Mouse (Mus musculus) forebrain, embryonic 13.5 days (tissue): ENCODE results near the gene Olfr1034. TPM values are rescaled to one million over a fixed set of nuclear protein-coding genes. Genes with fewer than 3 reads are reported as not detected.
A peak's percentile ranks its signal among the peaks of the same experiment; 100 is the strongest.
"Not testable (repeated sequence)": the region's sequence is repeated elsewhere in the genome, so short reads cannot be mapped to it uniquely, and the experiment has no call there.

Source experiments
- ATAC-seq: fragments of 200-750 bp; cut with Nextera tagmentation; 2 replicates; pipeline ENCODE4 v1.8.0; 2017
- H3K27ac ChIP-seq: fragments of 300-500 bp; sonication (generic); 2 replicates; pipeline ENCODE4 v1.5.1; 2015; ENCODE audit warnings: inconsistent platforms, mild to moderate bottlenecking, moderate library complexity
- H3K27me3 ChIP-seq: fragments of 300-500 bp; sonication (generic); 2 replicates; pipeline ENCODE4 v1.6.1; 2015; ENCODE audit warnings: mild to moderate bottlenecking, inconsistent platforms
- H3K36me3 ChIP-seq: fragments of 300-500 bp; sonication (generic); 2 replicates; pipeline ENCODE4 v1.6.1; 2015; ENCODE audit warnings: mild to moderate bottlenecking, inconsistent platforms; ENCODE audit not compliant: poor library complexity, severe bottlenecking
- H3K4me1 ChIP-seq: fragments of 300-500 bp; sonication (generic); 2 replicates; pipeline ENCODE4 v1.6.1; 2015; ENCODE audit warnings: inconsistent platforms
- H3K4me2 ChIP-seq: fragments of 300-500 bp; sonication (generic); 2 replicates; pipeline ENCODE4 v1.6.1; 2015; ENCODE audit warnings: inconsistent platforms, mild to moderate bottlenecking, moderate library complexity
- H3K4me3 ChIP-seq: fragments of 300-500 bp; sonication (generic); 2 replicates; pipeline ENCODE4 v1.5.1; 2015; ENCODE audit warnings: mild to moderate bottlenecking, inconsistent platforms
- H3K9ac ChIP-seq: fragments of 300-500 bp; sonication (generic); 2 replicates; pipeline ENCODE4 v1.6.1; 2015; ENCODE audit warnings: mild to moderate bottlenecking, inconsistent platforms
- H3K9me3 ChIP-seq: fragments of 300-500 bp; sonication (generic); replicated peaks from 2 replicates; pipeline ENCODE4 v1.6.1; 2016; ENCODE audit warnings: inconsistent platforms
- WGBS: fragments of 180-500 bp; shearing (Covaris S2); methylation state at CpG from one replicate; pipeline ENCODE4 v1.1.7; 2015; 5-methylcytosine and 5-hydroxymethylcytosine counted together
- polyA plus RNA-seq: library from polyadenylated mRNA; unstranded; fragments of >200 nt; fragmentation: Nextera tagmentation; extraction: Ambion mirVana; gene quantifications from 2 replicates; pipeline ENCODE4 v1.2.1, GENCODE M21; 2015

Olfr1034 gene
- polyA plus RNA-seq = not detected in 2 replicates

- ATAC-seq = no peak
- Histone ChIP-seq H3K4me3 (no peak within 1 kb of the TSS), H3K27me3 (no peaks in the 10 kb centered on the region), H3K4me2 (no peak within 1 kb of the TSS), H3K9me3 (no peaks in the 10 kb centered on the region), H3K4me1 (no peaks in the 10 kb centered on the region), H3K36me3 (no peaks in the 10 kb centered on the region), H3K27ac (no peak within 1 kb of the TSS), H3K9ac (no peak within 1 kb of the TSS)
Measured at GRCm38 (mm10) chr2:86045561-86045960, at the start of gene Olfr1034. TSS of gene Olfr1034 (plus strand) at chr2:86045861.

- no peak within 1 kb of the TSS for H3K9ac ChIP-seq
- no peaks in the 10 kb centered on the region for H3K36me3 ChIP-seq
- WGBS = 88% methylated on average over 7 of the region's 7 CpGs
- H3K27ac ChIP-seq = no peak within 1 kb of the TSS
- no peaks in the 10 kb centered on the region for H3K9me3 ChIP-seq
- no peak within 1 kb of the TSS for H3K4me3 ChIP-seq
- H3K4me2 ChIP-seq = no peak within 1 kb of the TSS
- H3K4me1 ChIP-seq = no peaks in the 10 kb centered on the region
- no peak for ATAC-seq
- H3K27me3 ChIP-seq = no peaks in the 10 kb centered on the region
Measured at GRCm38 (mm10) chr2:86005240-86005639, 40.4 kb upstream of the Olfr1034 start, which contains the start of gene Olfr1032. TSS of gene Olfr1032 (plus strand) at chr2:86005540.

- WGBS = 3% methylated on average over 11 of the region's 11 CpGs
- H3K9me3 ChIP-seq, H3K36me3 ChIP-seq, H3K27me3 ChIP-seq, ATAC-seq, H3K27ac ChIP-seq, H3K4me1 ChIP-seq: not testable (repeated sequence)
- peak within 1 kb of the TSS; percentile 33 for H3K4me3 ChIP-seq
- H3K4me2 ChIP-seq = peak within 1 kb of the TSS; percentile 55
- H3K9ac ChIP-seq = peak within 1 kb of the TSS; percentile 40; the same call in 1 of the 2 replicates
Measured at GRCm38 (mm10) chr2:86020406-86020805, 25.3 kb upstream of the Olfr1034 start, which contains the start of gene Olfr1033. TSS of gene Olfr1033 (plus strand) at chr2:86020633.

- H3K4me1 ChIP-seq, ATAC-seq, H3K9ac ChIP-seq, H3K27ac ChIP-seq, H3K9me3 ChIP-seq, H3K27me3 ChIP-seq, H3K4me3 ChIP-seq, H3K36me3 ChIP-seq, H3K4me2 ChIP-seq: not testable (repeated sequence)
- 85% methylated on average over 6 of the region's 9 CpGs for WGBS
Measured at GRCm38 (mm10) chr2:86021518-86021917, 24.1 kb upstream of the Olfr1034 start.

GRCm38 (mm10) chr2:86050777-86051176 is 5.1 kb downstream of the Olfr1034 start:
- H3K9me3 ChIP-seq, H3K9ac ChIP-seq, H3K27ac ChIP-seq, H3K4me3 ChIP-seq, H3K4me1 ChIP-seq, H3K36me3 ChIP-seq, ATAC-seq, H3K27me3 ChIP-seq, H3K4me2 ChIP-seq: not testable (repeated sequence)

- H3K4me1 ChIP-seq, H3K27me3 ChIP-seq, H3K27ac ChIP-seq, H3K9me3 ChIP-seq, H3K36me3 ChIP-seq, ATAC-seq, H3K9ac ChIP-seq, H3K4me2 ChIP-seq, H3K4me3 ChIP-seq: not testable (repeated sequence)
- WGBS = 96% methylated on average over 2 of the region's 2 CpGs
Measured at GRCm38 (mm10) chr2:86063766-86064165, 18.1 kb downstream of the Olfr1034 start.

GRCm38 (mm10) chr2:86070189-86070588 is 24.5 kb downstream of the Olfr1034 start:
- Histone ChIP-seq H3K9me3 (no peaks in the 10 kb centered on the region), H3K4me2 (no peak overlapping the region), H3K4me1 (no peaks in the 10 kb centered on the region), H3K27ac (no peak overlapping the region), H3K4me3 (no peak overlapping the region), H3K27me3 (no peaks in the 10 kb centered on the region), H3K9ac (no peak overlapping the region), H3K36me3 (no peaks in the 10 kb centered on the region)
- no peak for ATAC-seq
- WGBS = 97% methylated on average over 8 of the region's 8 CpGs

GRCm38 (mm10) chr2:86073692-86074091 is 28.0 kb downstream of the Olfr1034 start, which contains the start of gene Olfr1036:
TSS of gene Olfr1036 (plus strand) at chr2:86073992.
- H3K9ac ChIP-seq, ATAC-seq, H3K9me3 ChIP-seq, H3K4me2 ChIP-seq, H3K27me3 ChIP-seq, H3K27ac ChIP-seq, H3K36me3 ChIP-seq, H3K4me1 ChIP-seq, H3K4me3 ChIP-seq: not testable (repeated sequence)

- not testable (repeated sequence) for ATAC-seq, H3K4me1 ChIP-seq
- WGBS = 95% methylated on average over 1 of the region's 1 CpGs
Measured at GRCm38 (mm10) chr2:86080478-86080877, 34.8 kb downstream of the Olfr1034 start.

GRCm38 (mm10) chr2:86087285-86087684 is 41.6 kb downstream of the Olfr1034 start, which contains the start of gene Olfr1037:
TSS of gene Olfr1037 (minus strand) at chr2:86087385.
- H3K27ac ChIP-seq = no peak within 1 kb of the TSS
- no peaks in the 10 kb centered on the region for H3K4me1 ChIP-seq
- no peak within 1 kb of the TSS for H3K4me2 ChIP-seq
- no peak within 1 kb of the TSS for H3K4me3 ChIP-seq
- ATAC-seq = no peak
- H3K36me3 ChIP-seq = no peaks in the 10 kb centered on the region
- H3K9me3 ChIP-seq = no peaks in the 10 kb centered on the region
- no peaks in the 10 kb centered on the region for H3K27me3 ChIP-seq
- H3K9ac ChIP-seq = no peak within 1 kb of the TSS
- 94% methylated on average over 2 of the region's 2 CpGs for WGBS

More at GRCm38 (mm10) chr2:86080478-86080877, 34.8 kb downstream of the Olfr1034 start:
- not testable (repeated sequence) for H3K27ac ChIP-seq, H3K9me3 ChIP-seq, H3K4me3 ChIP-seq, H3K36me3 ChIP-seq, H3K27me3 ChIP-seq, H3K4me2 ChIP-seq, H3K9ac ChIP-seq

Other genes with a start within 250 kb of the Olfr1034 start
- gene Olfr1016, start 243.3 kb upstream of the Olfr1034 start, polyA plus RNA-seq = not detected in 2 replicates
- not detected in 2 replicates for gene Olfr1018, start 227.4 kb upstream of the Olfr1034 start, polyA plus RNA-seq
- not detected in 2 replicates for gene Olfr1019, start 200.4 kb upstream of the Olfr1034 start, polyA plus RNA-seq
- gene Olfr1020, start 198.8 kb upstream of the Olfr1034 start, polyA plus RNA-seq = not detected in 2 replicates
- gene Olfr1022, start 177.3 kb upstream of the Olfr1034 start, polyA plus RNA-seq = not detected in 2 replicates
- not detected in 2 replicates for gene Olfr1023, start 160.2 kb upstream of the Olfr1034 start, polyA plus RNA-seq
- gene Olfr1024, start 140.8 kb upstream of the Olfr1034 start, polyA plus RNA-seq = not detected in 2 replicates
- not detected in 2 replicates for gene Olfr1025-ps1, start 130.7 kb upstream of the Olfr1034 start, polyA plus RNA-seq
- gene Olfr1026, start 124.3 kb upstream of the Olfr1034 start, polyA plus RNA-seq = not detected in 2 replicates
- not detected in 2 replicates for gene Olfr1028, start 95.4 kb upstream of the Olfr1034 start, polyA plus RNA-seq
- gene Olfr1029, start 72.0 kb upstream of the Olfr1034 start, polyA plus RNA-seq = not detected in 2 replicates
- gene Olfr1030, start 66.6 kb upstream of the Olfr1034 start, polyA plus RNA-seq = not detected in 2 replicates
- not detected in 2 replicates for gene Olfr1031, start 55.6 kb upstream of the Olfr1034 start, polyA plus RNA-seq
- not detected in 2 replicates for gene Olfr1032, start 40.3 kb upstream of the Olfr1034 start, polyA plus RNA-seq
- gene Olfr1033, start 25.2 kb upstream of the Olfr1034 start, polyA plus RNA-seq = not detected in 2 replicates
- gene Olfr1036, start 28.1 kb downstream of the Olfr1034 start, polyA plus RNA-seq = not detected in 2 replicates
- gene Olfr1037, start 41.5 kb downstream of the Olfr1034 start, polyA plus RNA-seq = not detected in 2 replicates
- gene Olfr1039, start 90.1 kb downstream of the Olfr1034 start, polyA plus RNA-seq = not detected in 2 replicates
- gene Olfr1040, start 100.9 kb downstream of the Olfr1034 start, polyA plus RNA-seq = not detected in 2 replicates
- gene Olfr1042, start 116.0 kb downstream of the Olfr1034 start, polyA plus RNA-seq = not detected in 2 replicates
- gene Olfr1043, start 121.7 kb downstream of the Olfr1034 start, polyA plus RNA-seq = not detected in 2 replicates
- gene Olfr1044, start 132.0 kb downstream of the Olfr1034 start, polyA plus RNA-seq = not detected in 2 replicates
- not detected in 2 replicates for gene Olfr52, start 139.8 kb downstream of the Olfr1034 start, polyA plus RNA-seq
- not detected in 2 replicates for gene Olfr1045, start 157.1 kb downstream of the Olfr1034 start, polyA plus RNA-seq
- gene Olfr1046, start 173.5 kb downstream of the Olfr1034 start, polyA plus RNA-seq = not detected in 2 replicates
- gene Olfr1047, start 185.5 kb downstream of the Olfr1034 start, polyA plus RNA-seq = not detected in 2 replicates
- gene Olfr1048, start 194.4 kb downstream of the Olfr1034 start, polyA plus RNA-seq = not detected in 2 replicates
- not detected in 2 replicates for gene Olfr1049, start 212.5 kb downstream of the Olfr1034 start, polyA plus RNA-seq
- not detected in 2 replicates for gene Olfr1051, start 233.2 kb downstream of the Olfr1034 start, polyA plus RNA-seq
- gene Olfr1052, start 246.6 kb downstream of the Olfr1034 start, polyA plus RNA-seq = not detected in 2 replicates